Mouse (Mus musculus) stomach, embryonic 16.5 days (tissue): ENCODE measurements around the gene Snd1. TPM values are rescaled to one million over a fixed set of nuclear protein-coding genes. Genes with fewer than 3 reads are reported as not detected.

Source experiments
- ATAC-seq: fragments of 200-750 bp; cut with Nextera tagmentation; 2 replicates; pipeline ENCODE4 v1.8.0; 2017; ENCODE audit warnings: moderate number of reproducible peaks, moderate TSS enrichment; ENCODE audit not compliant: insufficient read depth, low FRiP score
- H3K27ac ChIP-seq: fragments of 300-500 bp; sonication (generic); 2 replicates; pipeline ENCODE4 v1.5.1; 2014; ENCODE audit warnings: low read length
- H3K27me3 ChIP-seq: fragments of 300-500 bp; sonication (generic); 2 replicates; pipeline ENCODE4 v1.6.1; 2014; ENCODE audit warnings: low read length, control low read depth, mixed read lengths; ENCODE audit not compliant: control insufficient read depth, insufficient read depth
- H3K36me3 ChIP-seq: fragments of 300-500 bp; sonication (generic); 2 replicates; pipeline ENCODE4 v1.6.1; 2014; ENCODE audit warnings: low read length; ENCODE audit not compliant: control insufficient read depth, insufficient read depth
- H3K4me1 ChIP-seq: fragments of 300-500 bp; sonication (generic); 2 replicates; pipeline ENCODE4 v1.6.1; 2014; ENCODE audit warnings: low read length, control low read depth, mixed read lengths; ENCODE audit not compliant: control insufficient read depth, insufficient read depth
- H3K4me2 ChIP-seq: fragments of 300-500 bp; sonication (generic); 2 replicates; pipeline ENCODE4 v1.6.1; 2014; ENCODE audit warnings: low read depth, low read length, mixed read lengths
- H3K4me3 ChIP-seq: fragments of 300-500 bp; sonication (generic); replicated peaks from 2 replicates; pipeline ENCODE4 v1.5.1; 2014; ENCODE audit warnings: mild to moderate bottlenecking, low read length
- H3K9ac ChIP-seq: fragments of 300-500 bp; sonication (generic); 2 replicates; pipeline ENCODE4 v1.6.1; 2014; ENCODE audit warnings: low read length
- H3K9me3 ChIP-seq: fragments of 300-500 bp; sonication (generic); replicated peaks from 2 replicates; pipeline ENCODE4 v1.6.1; 2016; ENCODE audit warnings: low read length, control low read depth; ENCODE audit not compliant: control insufficient read depth
- WGBS: fragments of 180-500 bp; shearing (Covaris S2); extraction: QIAGEN DNeasy Blood & Tissue Kit; methylation state at CpG from one replicate; pipeline ENCODE4 v1.1.7; 2014; 5-methylcytosine and 5-hydroxymethylcytosine counted together
- polyA plus RNA-seq: library from polyadenylated mRNA; unstranded; fragments of >200 nt; fragmentation: Nextera tagmentation; extraction: Ambion mirVana; gene quantifications from 2 replicates; pipeline ENCODE4 v1.2.1, GENCODE M21; 2015

Snd1 gene
- polyA plus RNA-seq, 1 experiment from 2014 or later: 136 TPM

- Histone ChIP-seq H3K4me1 (0 out of 2 replicates have a peak, but pooled peaks cover 7% of the 10 kb centered on the region), H3K4me2 (no peak overlapping the region), H3K27me3 (no peaks in the 10 kb centered on the region), H3K36me3 (no peaks in the 10 kb centered on the region), H3K4me3 (no peak overlapping the region), H3K9ac (no peak overlapping the region), H3K27ac (no peak overlapping the region), H3K9me3 (no peaks in the 10 kb centered on the region)
- WGBS: 67% methylated on average over 13 of the region's 13 CpGs
- no peak for ATAC-seq
These were observed 344.8 kb downstream of the Snd1 start for GRCm38 (mm10) chr6:28819509-28820358.

- no peak overlapping the region for H3K4me3 ChIP-seq
- 0 out of 2 replicates have a peak, but pooled peaks cover 9% of the 10 kb centered on the region for H3K4me1 ChIP-seq
- WGBS: 65% methylated on average over 3 of the region's 3 CpGs
- no peak overlapping the region for H3K9ac ChIP-seq
- no peaks in the 10 kb centered on the region for H3K36me3 ChIP-seq
- no peak overlapping the region for H3K4me2 ChIP-seq
- no peak for ATAC-seq
- H3K9me3 ChIP-seq: no peaks in the 10 kb centered on the region
- no peak overlapping the region for H3K27ac ChIP-seq
- no peaks in the 10 kb centered on the region for H3K27me3 ChIP-seq
These were observed 347.4 kb downstream of the Snd1 start for GRCm38 (mm10) chr6:28822296-28822695.

GRCm38 (mm10) chr6:28823375-28823774, 348.4 kb downstream of the Snd1 start:
- no peaks in the 10 kb centered on the region for H3K27me3 ChIP-seq
- no peak overlapping the region for H3K27ac ChIP-seq
- H3K4me2 ChIP-seq: no peak overlapping the region
- no peak overlapping the region for H3K9ac ChIP-seq
- no peak overlapping the region for H3K4me3 ChIP-seq
- 87% methylated on average over 3 of the region's 3 CpGs for WGBS
- no peaks in the 10 kb centered on the region for H3K9me3 ChIP-seq
- ATAC-seq: no peak
- peaks cover 12% of the 10 kb centered on the region; the same call in 1 of the 2 replicates for H3K4me1 ChIP-seq
- H3K36me3 ChIP-seq: no peaks in the 10 kb centered on the region

GRCm38 (mm10) chr6:28823802-28824201, 348.9 kb downstream of the Snd1 start:
- Histone ChIP-seq H3K9ac (no peak overlapping the region), H3K36me3 (no peaks in the 10 kb centered on the region), H3K4me2 (no peak overlapping the region), H3K4me1 (peaks cover 12% of the 10 kb centered on the region; the same call in 1 of the 2 replicates), H3K9me3 (no peaks in the 10 kb centered on the region), H3K27me3 (no peaks in the 10 kb centered on the region), H3K27ac (no peak overlapping the region), H3K4me3 (no peak overlapping the region)
- WGBS: 83% methylated on average over 5 of the region's 5 CpGs
- no peak for ATAC-seq

GRCm38 (mm10) chr6:28825894-28826293, 351.0 kb downstream of the Snd1 start:
- no peak overlapping the region for H3K4me3 ChIP-seq
- 89% methylated on average over 3 of the region's 3 CpGs for WGBS

GRCm38 (mm10) chr6:28826689-28827389, 351.9 kb downstream of the Snd1 start:
- no peak for ATAC-seq

More at GRCm38 (mm10) chr6:28825894-28826293, 351.0 kb downstream of the Snd1 start:
- Histone ChIP-seq H3K27me3 (no peaks in the 10 kb centered on the region; the same call in 1 of the 2 replicates), H3K4me2 (no peak overlapping the region), H3K36me3 (no peaks in the 10 kb centered on the region), H3K27ac (no peak overlapping the region), H3K9me3 (no peaks in the 10 kb centered on the region), H3K4me1 (peaks cover 9% of the 10 kb centered on the region; the same call in 1 of the 2 replicates), H3K9ac (no peak overlapping the region)
- no peak for ATAC-seq

GRCm38 (mm10) chr6:28827565-28827964, 352.6 kb downstream of the Snd1 start:
- ATAC-seq: no peak
- no peaks in the 10 kb centered on the region for H3K36me3 ChIP-seq
- peaks cover 6% of the 10 kb centered on the region for H3K27me3 ChIP-seq
- peaks cover 14% of the 10 kb centered on the region; the same call in 1 of the 2 replicates for H3K4me1 ChIP-seq
- WGBS: 42% methylated on average over 3 of the region's 3 CpGs
- H3K9ac ChIP-seq: no peak overlapping the region
- H3K4me3 ChIP-seq: no peak overlapping the region
- no peak overlapping the region for H3K4me2 ChIP-seq
- H3K9me3 ChIP-seq: no peaks in the 10 kb centered on the region
- H3K27ac ChIP-seq: no peak overlapping the region

More at GRCm38 (mm10) chr6:28826689-28827389, 351.9 kb downstream of the Snd1 start:
- Histone ChIP-seq H3K27me3 (peaks cover 6% of the 10 kb centered on the region), H3K9me3 (no peaks in the 10 kb centered on the region), H3K9ac (no peak overlapping the region), H3K4me1 (peaks cover 14% of the 10 kb centered on the region; the same call in 1 of the 2 replicates), H3K4me2 (no peak overlapping the region), H3K4me3 (no peak overlapping the region), H3K36me3 (no peaks in the 10 kb centered on the region), H3K27ac (no peak overlapping the region)
- 70% methylated on average over 9 of the region's 9 CpGs for WGBS

GRCm38 (mm10) chr6:28828593-28828992, 353.7 kb downstream of the Snd1 start:
- ATAC-seq: no peak
- H3K4me2 ChIP-seq: no peak overlapping the region
- no peaks in the 10 kb centered on the region for H3K9me3 ChIP-seq
- no peak overlapping the region for H3K4me3 ChIP-seq
- H3K36me3 ChIP-seq: no peaks in the 10 kb centered on the region
- peaks cover 17% of the 10 kb centered on the region; the same call in 1 of the 2 replicates for H3K4me1 ChIP-seq
- no peak overlapping the region for H3K27ac ChIP-seq
- peaks cover 6% of the 10 kb centered on the region for H3K27me3 ChIP-seq
- whole genome bisulfite sequencing: 53% methylated on average over 6 of the region's 6 CpGs
- no peak overlapping the region for H3K9ac ChIP-seq

GRCm38 (mm10) chr6:28830306-28830705, 355.4 kb downstream of the Snd1 start:
- no peak overlapping the region for H3K27ac ChIP-seq
- peaks cover 18% of the 10 kb centered on the region; the same call in 1 of the 2 replicates for H3K4me1 ChIP-seq
- peaks cover 6% of the 10 kb centered on the region for H3K27me3 ChIP-seq
- H3K4me3 ChIP-seq: no peak overlapping the region
- H3K36me3 ChIP-seq: no peaks in the 10 kb centered on the region
- no peak for ATAC-seq
- no peaks in the 10 kb centered on the region for H3K9me3 ChIP-seq
- no peak overlapping the region for H3K4me2 ChIP-seq
- 91% methylated on average over 12 of the region's 12 CpGs for WGBS
- no peak overlapping the region for H3K9ac ChIP-seq
